21 mouse cellular contexts compared by ENCODE assay signal in the genomic region with DNA sequence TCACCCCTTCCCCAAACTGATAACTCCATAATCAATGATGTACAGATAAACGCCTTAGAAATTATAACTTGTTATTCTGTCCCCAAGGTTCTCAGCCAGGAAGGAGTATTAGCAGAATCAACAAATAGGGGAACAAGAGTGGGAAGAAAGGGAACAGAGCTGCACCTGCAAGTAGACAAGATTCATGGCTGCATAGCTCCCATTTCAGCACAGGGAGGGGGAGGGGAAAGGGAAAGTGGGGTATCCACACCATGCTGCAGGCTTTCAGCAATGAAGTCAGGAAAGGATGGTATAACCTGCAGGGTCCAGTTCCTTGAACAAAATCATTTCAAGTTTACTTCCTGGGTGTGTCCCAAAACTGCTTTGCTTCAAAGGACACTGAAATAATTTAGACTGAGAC.
DNase-seq lines count a peak whose midpoint lies in the region; ATAC-seq lines count a peak whose summit lies in the region.
"Had no signal": no experiment of that assay in that cellular context is flagged by ENCODE, and none has a peak within 500 bp of the region (broad histone marks: within the 10 kb centered on the region; RNA-seq: fewer than 3 reads in every experiment).

No protein-coding gene starts in this region.

- 86% methylated on average over 1 of the region's 1 CpGs for WGBS in kidney, embryonic 15.5 days
- WGBS in midbrain, embryonic 11.5 days, result 84% methylated on average over 1 of the region's 1 CpGs
- 93% methylated on average over 1 of the region's 1 CpGs for WGBS in midbrain, embryonic 13.5 days

- DNase-seq in heart, adult 11 months, result peak; percentile 57
- DNase-seq in heart, adult 8-10 months (ENCODE audit: low spot score), result no peak
- DNase-seq in kidney, postnatal 10 days, result no peak
- peak; percentile 65 for DNase-seq in midbrain, embryonic 11.5 days (ENCODE audit: low spot score, missing footprints)
- DNase-seq: adrenal gland, adult 2 months; adrenal gland, adult 8-10 months; adrenal gland, postnatal 10 days; adrenal gland, postnatal 14 days; adrenal gland, postnatal 25 days; adrenal gland, postnatal 36 days; B cell, adult 2 months; cerebellum, adult 11 months; cerebellum, adult 11-12 months; cerebellum, adult 18-20 months had no signal

- H3K9ac ChIP-seq in kidney, embryonic 15.5 days, result no peak overlapping the region
- no peak overlapping the region for H3K9ac ChIP-seq in midbrain, embryonic 11.5 days (ENCODE audit: low read length)
- H3K9ac ChIP-seq in midbrain, embryonic 13.5 days (replicated peaks), result no peak overlapping the region

- no peaks in the 10 kb centered on the region for H3K36me3 ChIP-seq in kidney, embryonic 15.5 days
- no peaks in the 10 kb centered on the region for H3K36me3 ChIP-seq in midbrain, embryonic 11.5 days (ENCODE audit: control insufficient read depth, insufficient read depth, low read length)
- no peaks in the 10 kb centered on the region for H3K36me3 ChIP-seq in midbrain, embryonic 13.5 days
- H3K36me3 ChIP-seq: G1E had no signal

- ATAC-seq in kidney, embryonic 15.5 days (replicated peaks; ENCODE audit: low FRiP score), result no peak
- no peak for ATAC-seq in midbrain, embryonic 11.5 days (ENCODE audit: low FRiP score)
- ATAC-seq in midbrain, embryonic 13.5 days, result no peak
- ATAC-seq: activated CD4-positive, CD25-positive, alpha-beta regulatory T cell, adult 4 months; CD4-positive, CD25-positive, alpha-beta regulatory T cell, adult 4 months; Patski had no signal

- H3K27me3 ChIP-seq in kidney, embryonic 15.5 days, result no peaks in the 10 kb centered on the region; the same call in 1 of the 2 replicates
- no peaks in the 10 kb centered on the region for H3K27me3 ChIP-seq in midbrain, embryonic 11.5 days (ENCODE audit: control insufficient read depth, insufficient read depth, low read length)
- no peaks in the 10 kb centered on the region for H3K27me3 ChIP-seq in midbrain, embryonic 13.5 days
- H3K27me3 ChIP-seq: CH12.LX had no signal

- H3K9me3 ChIP-seq in kidney, embryonic 15.5 days (replicated peaks), result no peaks in the 10 kb centered on the region
- H3K9me3 ChIP-seq in midbrain, embryonic 11.5 days (ENCODE audit: control insufficient read depth, low read length), result no peaks in the 10 kb centered on the region
- H3K9me3 ChIP-seq in midbrain, embryonic 13.5 days, result no peaks in the 10 kb centered on the region

- H3K4me1 ChIP-seq in kidney, embryonic 15.5 days, result peaks cover 17% of the 10 kb centered on the region
- H3K4me1 ChIP-seq in midbrain, embryonic 11.5 days (ENCODE audit: control insufficient read depth, insufficient read depth, low read length), result no peaks in the 10 kb centered on the region
- no peaks in the 10 kb centered on the region for H3K4me1 ChIP-seq in midbrain, embryonic 13.5 days (replicated peaks)

- 0 out of 2 replicates have a peak overlapping the region, but pooled peaks have one; percentile 9 for H3K27ac ChIP-seq in kidney, embryonic 15.5 days
- no peak overlapping the region for H3K27ac ChIP-seq in midbrain, embryonic 11.5 days (ENCODE audit: low read depth, low read length)
- H3K27ac ChIP-seq in midbrain, embryonic 13.5 days, result no peak overlapping the region

- no peak overlapping the region for H3K4me3 ChIP-seq in kidney, embryonic 15.5 days (replicated peaks)
- no peak overlapping the region for H3K4me3 ChIP-seq in midbrain, embryonic 11.5 days (ENCODE audit: low read depth, low read length)
- no peak overlapping the region for H3K4me3 ChIP-seq in midbrain, embryonic 13.5 days (replicated peaks)

- no peak overlapping the region for H3K4me2 ChIP-seq in kidney, embryonic 15.5 days
- H3K4me2 ChIP-seq in midbrain, embryonic 11.5 days, result no peak overlapping the region
- H3K4me2 ChIP-seq in midbrain, embryonic 13.5 days (replicated peaks), result no peak overlapping the region

Comparison
In these comparisons a context has a peak if more than half of its experiments do, and no peak if none do; other contexts are left out.
1. DNase-seq: peak in heart, adult 11 months (single experiment) and midbrain, embryonic 11.5 days (single experiment); none in heart, adult 8-10 months (single experiment) and kidney, postnatal 10 days (single experiment).